Mouse (Mus musculus) G1E (cell line): ENCODE measurements around the gene Pla2g2c.

Experiments
- CTCF ChIP-seq: IDR thresholded peaks from 2 replicates; pipeline ENCODE4 v1.5.1; 2012; ENCODE audit warnings: low read depth, low read length, inconsistent platforms, mixed read lengths
- GATA1 ChIP-seq: IDR thresholded peaks from 2 replicates; pipeline ENCODE4 v1.6.1; 2012; ENCODE audit warnings: borderline replicate concordance, low read length, inconsistent platforms, mixed read lengths
- TAL1 ChIP-seq: conservative IDR thresholded peaks from 2 replicates; pipeline ENCODE4 v1.6.1; 2012; ENCODE audit warnings: low read depth, low read length, inconsistent platforms, mixed read lengths

DNA sequence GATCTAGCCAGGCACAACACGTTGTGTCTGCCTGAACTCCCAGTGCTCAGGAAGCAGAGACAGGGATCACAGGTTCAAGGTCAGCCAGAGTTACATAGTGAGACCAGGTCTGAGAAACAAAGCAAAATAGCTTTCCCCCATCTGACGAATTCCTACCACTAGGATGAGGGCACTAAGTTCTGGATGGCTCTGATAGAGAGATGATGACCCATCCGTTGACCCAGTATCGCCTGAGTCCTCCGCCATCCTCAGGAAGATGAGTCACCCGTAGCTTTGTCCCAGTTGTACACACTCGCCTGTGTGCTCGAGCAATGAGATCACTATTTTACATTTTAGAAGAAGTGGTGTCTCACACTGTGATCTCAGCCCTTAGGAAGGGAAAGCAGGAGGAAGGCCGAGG is 37.7 kb downstream of the Pla2g2c start:
- TF ChIP-seq CTCF, result no peak
- TF ChIP-seq GATA1, result no peak
- TF ChIP-seq TAL1, result no peak
